Mouse (Mus musculus): ENCODE measurements around the gene Rps4x. TPM values are rescaled to one million over a fixed set of nuclear protein-coding genes. Genes with fewer than 3 reads are reported as not detected.

Gene Rps4x
- polyA plus RNA-seq, 1 experiment from 2014 or later = 707 TPM

GRCm38 (mm10) chrX:102166521-102166920 is 22.7 kb downstream of the Rps4x start:
- no peak for DNase-seq (ENCODE audit: low spot score)
- Histone ChIP-seq H3K27me3 (replicated peaks; ENCODE audit: low read depth, poor library complexity, severe bottlenecking) (peaks cover 62% of the 10 kb centered on the region), H3K4me3 (no peak overlapping the region), H3K27ac (replicated peaks) (peak overlapping the region; percentile 74), H3K4me1 (peaks cover 10% of the 10 kb centered on the region), H3K9me3 (no peaks in the 10 kb centered on the region), H3K36me3 (replicated peaks) (no peaks in the 10 kb centered on the region)
- 36% methylated on average over 5 of the region's 5 CpGs for WGBS

DNA sequence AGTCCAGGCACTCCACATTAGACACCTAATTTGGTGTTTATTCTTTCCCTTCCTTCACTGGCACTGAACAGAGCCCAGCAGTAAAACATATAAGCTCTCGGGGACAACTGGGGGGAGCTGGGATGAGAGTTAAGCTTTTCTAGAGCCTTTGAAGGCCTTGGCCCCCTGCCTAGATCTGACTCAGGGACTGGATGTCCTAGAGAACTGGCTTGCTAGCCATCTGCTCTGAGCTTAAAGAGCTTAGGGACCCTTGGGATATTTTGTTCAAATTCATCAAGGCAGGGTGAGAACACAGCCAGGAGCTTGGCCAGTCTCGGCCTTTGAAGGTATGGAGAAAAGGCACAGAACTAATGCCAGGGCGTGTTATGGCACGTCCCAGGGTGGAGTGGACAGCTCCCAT is 25.7 kb downstream of the Rps4x start:
- Histone ChIP-seq H3K36me3 (replicated peaks) (no peaks in the 10 kb centered on the region), H3K9me3 (no peaks in the 10 kb centered on the region), H3K4me3 (no peak overlapping the region), H3K27ac (replicated peaks) (no peak overlapping the region), H3K27me3 (replicated peaks; ENCODE audit: low read depth, poor library complexity, severe bottlenecking) (peaks cover 35% of the 10 kb centered on the region), H3K4me1 (peaks cover 10% of the 10 kb centered on the region)
- WGBS = 82% methylated on average over 4 of the region's 4 CpGs
- no peak for DNase-seq (ENCODE audit: low spot score)

- no peak overlapping the region for H3K4me3 ChIP-seq
- H3K4me1 ChIP-seq = peaks cover 10% of the 10 kb centered on the region
- H3K27ac ChIP-seq (replicated peaks) = no peak overlapping the region
- 52% methylated on average over 2 of the region's 2 CpGs for WGBS
- peaks cover 32% of the 10 kb centered on the region for H3K27me3 ChIP-seq (replicated peaks; ENCODE audit: low read depth, poor library complexity, severe bottlenecking)
- no peak for DNase-seq (ENCODE audit: low spot score)
- H3K36me3 ChIP-seq (replicated peaks) = no peaks in the 10 kb centered on the region
- H3K9me3 ChIP-seq = no peaks in the 10 kb centered on the region
Observed at GRCm38 (mm10) chrX:102163096-102163495, 26.1 kb downstream of the Rps4x start.

DNA sequence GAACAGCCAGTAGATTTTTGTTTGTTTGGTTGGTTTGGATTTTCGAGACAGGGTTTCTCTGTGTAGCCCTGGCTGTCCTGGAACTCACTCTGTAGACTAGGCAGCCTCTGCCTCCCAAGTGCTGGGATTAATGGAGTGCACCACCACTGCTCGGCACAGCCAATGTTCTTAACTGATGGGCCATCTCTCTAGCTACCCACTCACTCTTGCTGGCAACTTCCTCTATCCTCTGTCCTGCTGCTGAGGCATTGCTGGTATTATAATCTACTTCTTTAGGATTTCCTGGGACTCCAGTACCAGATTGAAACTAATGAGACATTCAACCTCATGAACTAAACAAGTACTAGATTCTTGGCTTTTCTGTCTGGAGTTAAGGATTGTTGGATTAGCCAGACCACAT is 28.7 kb downstream of the Rps4x start:
- no peaks in the 10 kb centered on the region for H3K9me3 ChIP-seq
- H3K4me1 ChIP-seq = no peaks in the 10 kb centered on the region
- no peaks in the 10 kb centered on the region for H3K36me3 ChIP-seq (replicated peaks)
- H3K27ac ChIP-seq (replicated peaks) = no peak overlapping the region
- 61% methylated on average over 2 of the region's 2 CpGs for WGBS
- peaks cover 18% of the 10 kb centered on the region for H3K27me3 ChIP-seq (replicated peaks; ENCODE audit: low read depth, poor library complexity, severe bottlenecking)
- no peak overlapping the region for H3K4me3 ChIP-seq
- no peak for DNase-seq (ENCODE audit: low spot score)

DNA sequence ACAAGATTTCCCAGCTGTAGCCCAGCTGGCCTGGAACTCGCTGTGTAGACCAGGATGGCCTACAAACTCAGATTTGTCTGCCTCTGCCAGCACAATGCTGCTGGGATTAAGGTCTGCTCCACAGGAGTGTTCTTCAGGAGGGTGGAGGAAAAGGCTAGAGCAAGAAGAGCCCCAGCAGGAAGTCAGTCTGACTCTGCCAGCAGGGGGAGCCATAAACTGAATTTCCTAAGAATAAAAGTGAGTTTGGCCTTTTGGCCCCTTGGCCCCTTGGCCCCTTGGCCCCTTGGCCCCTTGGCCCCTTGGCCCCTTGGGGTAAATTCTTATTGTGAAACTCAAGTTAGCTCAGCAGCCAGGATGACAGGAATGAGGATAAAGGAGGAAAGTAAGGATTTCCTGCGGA is 29.4 kb downstream of the Rps4x start:
- Histone ChIP-seq H3K4me1 (no peaks in the 10 kb centered on the region), H3K9me3 (no peaks in the 10 kb centered on the region), H3K36me3 (replicated peaks) (no peaks in the 10 kb centered on the region), H3K27me3 (replicated peaks; ENCODE audit: low read depth, poor library complexity, severe bottlenecking) (peaks cover 15% of the 10 kb centered on the region), H3K4me3 (no peak overlapping the region), H3K27ac (replicated peaks) (no peak overlapping the region)
- WGBS = 33% methylated on average over 2 of the region's 2 CpGs
- peak; percentile 28 for DNase-seq (ENCODE audit: low spot score)

DNA sequence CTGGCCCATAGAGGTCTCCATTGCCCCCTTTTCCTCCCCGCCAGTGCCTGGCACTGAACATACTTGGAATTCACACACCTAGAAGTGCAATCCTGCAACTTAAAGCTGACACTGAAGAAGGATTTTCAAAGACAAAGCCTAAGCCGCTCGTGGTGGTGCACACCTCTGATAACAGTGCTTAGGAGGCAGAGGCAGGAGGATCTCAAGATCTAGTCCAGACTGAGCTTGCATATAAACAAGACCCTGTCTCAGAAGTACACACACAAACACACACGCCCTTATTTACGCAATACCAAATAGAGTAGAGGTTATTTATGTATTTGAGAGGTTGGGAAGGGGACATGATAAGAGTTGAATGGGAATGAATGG is 31.8 kb downstream of the Rps4x start:
- Histone ChIP-seq H3K9me3 (no peaks in the 10 kb centered on the region), H3K27ac (replicated peaks) (peak overlapping the region; percentile 82), H3K4me3 (peak overlapping the region; percentile 64), H3K36me3 (replicated peaks) (peaks cover 15% of the 10 kb centered on the region), H3K4me1 (no peaks in the 10 kb centered on the region), H3K27me3 (replicated peaks; ENCODE audit: low read depth, poor library complexity, severe bottlenecking) (peaks cover 10% of the 10 kb centered on the region)
- 50% methylated on average over 5 of the region's 5 CpGs for WGBS
- no peak for DNase-seq (ENCODE audit: low spot score)

- WGBS = 11% methylated on average over 42 of the region's 42 CpGs
- Histone ChIP-seq H3K27ac (replicated peaks) (peak within 1 kb of the TSS; percentile 87), H3K9me3 (no peaks in the 10 kb centered on the region), H3K4me1 (no peaks in the 10 kb centered on the region), H3K27me3 (replicated peaks; ENCODE audit: low read depth, poor library complexity, severe bottlenecking) (peaks cover 10% of the 10 kb centered on the region), H3K4me3 (peak within 1 kb of the TSS; percentile 64), H3K36me3 (replicated peaks) (peaks cover 21% of the 10 kb centered on the region)
- peak; percentile 92 for DNase-seq (ENCODE audit: low spot score)
Observed at GRCm38 (mm10) chrX:102156618-102157422, 32.4 kb downstream of the Rps4x start, which contains the start of gene Ercc6l. Gene Ercc6l, minus strand, starts transcription at chrX:102157091.

GRCm38 (mm10) chrX:102141157-102141556 is 48.0 kb downstream of the Rps4x start:
- WGBS = 83% methylated on average over 1 of the region's 1 CpGs
- DNase-seq (ENCODE audit: low spot score) = no peak
- Histone ChIP-seq H3K9me3 (no peaks in the 10 kb centered on the region), H3K27me3 (replicated peaks; ENCODE audit: low read depth, poor library complexity, severe bottlenecking) (peaks cover 49% of the 10 kb centered on the region), H3K4me3 (no peak overlapping the region), H3K36me3 (replicated peaks) (peaks cover 47% of the 10 kb centered on the region), H3K4me1 (no peaks in the 10 kb centered on the region), H3K27ac (replicated peaks) (no peak overlapping the region)

Other genes starting within 250 kb of the Rps4x start
- gene Rtl5, start 118.1 kb downstream of the Rps4x start, polyA plus RNA-seq (2016; fragmentation: Nextera tagmentation; extraction: Ambion mirVana) = 1.9 and 3.1 TPM in 2 replicates
- 86.5 and 92.1 TPM in 2 replicates for gene Pin4, start 69.9 kb downstream of the Rps4x start, polyA plus RNA-seq (2016; fragmentation: Nextera tagmentation; extraction: Ambion mirVana)
- gene Ercc6l, start 32.3 kb downstream of the Rps4x start, polyA plus RNA-seq (2016; fragmentation: Nextera tagmentation; extraction: Ambion mirVana) = 23.2 and 23.6 TPM in 2 replicates
- 66.3 and 69.6 TPM in 2 replicates for gene Cited1, start 62.8 kb upstream of the Rps4x start, polyA plus RNA-seq (2016; fragmentation: Nextera tagmentation; extraction: Ambion mirVana)